In genomic region chr1:124845681-124846080, GRCm38 (mm10) we compare ENCODE assay signal across 10 mouse cellular contexts.
DNase-seq lines count a peak whose midpoint lies in the region; ATAC-seq and TF ChIP-seq lines count a peak whose summit lies in the region.
"Had no signal": no experiment of that assay in that cellular context is flagged by ENCODE, and none has a peak within 500 bp of the region (broad histone marks: within the 10 kb centered on the region; RNA-seq: fewer than 3 reads in every experiment).

No protein-coding gene starts in this region.

- no peaks in the 10 kb centered on the region for H3K9me3 ChIP-seq in midbrain, embryonic 14.5 days (ENCODE audit: control insufficient read depth, low read length)
- H3K9me3 ChIP-seq in midbrain, embryonic 11.5 days (ENCODE audit: control insufficient read depth, low read length), result no peaks in the 10 kb centered on the region
- H3K9me3 ChIP-seq in limb, embryonic 14.5 days (ENCODE audit: control insufficient read depth, low read length), result no peaks in the 10 kb centered on the region

- H3K4me2 ChIP-seq in midbrain, embryonic 14.5 days (ENCODE audit: low read length), result no peak overlapping the region
- no peak overlapping the region for H3K4me2 ChIP-seq in midbrain, embryonic 11.5 days
- H3K4me2 ChIP-seq in limb, embryonic 14.5 days (replicated peaks; ENCODE audit: low read depth, low read length, severe bottlenecking), result no peak overlapping the region

- no peaks in the 10 kb centered on the region for H3K27me3 ChIP-seq in midbrain, embryonic 14.5 days (ENCODE audit: control insufficient read depth, insufficient read depth, low read length)
- no peaks in the 10 kb centered on the region for H3K27me3 ChIP-seq in midbrain, embryonic 11.5 days (ENCODE audit: control insufficient read depth, insufficient read depth, low read length)
- no peaks in the 10 kb centered on the region for H3K27me3 ChIP-seq in limb, embryonic 14.5 days (ENCODE audit: control insufficient read depth, insufficient read depth, low read length)
- H3K27me3 ChIP-seq: CH12.LX had no signal

- H3K36me3 ChIP-seq in midbrain, embryonic 14.5 days (ENCODE audit: control insufficient read depth, insufficient read depth, low read length), result no peaks in the 10 kb centered on the region
- H3K36me3 ChIP-seq in midbrain, embryonic 11.5 days (ENCODE audit: control insufficient read depth, insufficient read depth, low read length), result no peaks in the 10 kb centered on the region
- H3K36me3 ChIP-seq in limb, embryonic 14.5 days (ENCODE audit: control insufficient read depth, insufficient read depth, low read length), result no peaks in the 10 kb centered on the region

- no peak overlapping the region for H3K27ac ChIP-seq in midbrain, embryonic 14.5 days (replicated peaks; ENCODE audit: low read depth, low read length)
- no peak overlapping the region for H3K27ac ChIP-seq in midbrain, embryonic 11.5 days (ENCODE audit: low read depth, low read length)
- H3K27ac ChIP-seq in limb, embryonic 14.5 days (replicated peaks; ENCODE audit: low read depth, low read length), result no peak overlapping the region
- H3K27ac ChIP-seq: liver, embryonic 14.5 days had no signal

- no peak for ATAC-seq in midbrain, embryonic 14.5 days (ENCODE audit: low FRiP score, low TSS enrichment)
- ATAC-seq in midbrain, embryonic 11.5 days (ENCODE audit: low FRiP score), result no peak
- ATAC-seq in limb, embryonic 14.5 days (ENCODE audit: low FRiP score, low read depth), result no peak

- H3K9ac ChIP-seq in midbrain, embryonic 14.5 days (replicated peaks; ENCODE audit: low read length), result no peak overlapping the region
- no peak overlapping the region for H3K9ac ChIP-seq in midbrain, embryonic 11.5 days (ENCODE audit: low read length)
- H3K9ac ChIP-seq in limb, embryonic 14.5 days (ENCODE audit: low read depth, low read length, severe bottlenecking), result no peak overlapping the region
- H3K9ac ChIP-seq: liver, embryonic 14.5 days had no signal

- intact Hi-C loops in gastrocnemius, postnatal 36 days (cut with DNase I), result no loop called here

- DNase-seq in gastrocnemius, postnatal 10 days, result peak; percentile 9
- DNase-seq in gastrocnemius, postnatal 36 days, result no peak
- DNase-seq in midbrain, embryonic 14.5 days, result peak; percentile 8
- no peak for DNase-seq in midbrain, embryonic 11.5 days (ENCODE audit: low spot score, missing footprints)
- DNase-seq in embryo, embryonic 11.5 days (ENCODE audit: low read depth, low spot score), result peak; percentile 52
- peak; percentile 60 for DNase-seq in limb, embryonic 14.5 days (ENCODE audit: low spot score)
- DNase-seq in c-Kit-positive CD71-positive TER-119-positive erythroid progenitor cells, embryonic 14.5 days (ENCODE audit: low spot score), result no peak
- DNase-seq in cerebellum, adult 11-12 months, result no peak

- WGBS in midbrain, embryonic 14.5 days, result 58% methylated on average over 6 of the region's 6 CpGs
- 58% methylated on average over 6 of the region's 6 CpGs for WGBS in midbrain, embryonic 11.5 days
- 54% methylated on average over 6 of the region's 6 CpGs for WGBS in limb, embryonic 14.5 days

- no peak overlapping the region for H3K4me3 ChIP-seq in midbrain, embryonic 14.5 days (replicated peaks; ENCODE audit: low read depth, low read length)
- H3K4me3 ChIP-seq in midbrain, embryonic 11.5 days (ENCODE audit: low read depth, low read length), result no peak overlapping the region
- H3K4me3 ChIP-seq in limb, embryonic 14.5 days (replicated peaks; ENCODE audit: low read length), result no peak overlapping the region

- H3K4me1 ChIP-seq in midbrain, embryonic 14.5 days (ENCODE audit: control insufficient read depth, insufficient read depth, low read length), result no peaks in the 10 kb centered on the region
- H3K4me1 ChIP-seq in midbrain, embryonic 11.5 days (ENCODE audit: control insufficient read depth, insufficient read depth, low read length), result no peaks in the 10 kb centered on the region
- no peaks in the 10 kb centered on the region for H3K4me1 ChIP-seq in limb, embryonic 14.5 days (ENCODE audit: control insufficient read depth, insufficient read depth, low read length)

- no peak for TF ChIP-seq POLR2A in limb, embryonic 14.5 days (IDR thresholded peaks at IDR 0.05; ENCODE audit: borderline replicate concordance, extremely low read depth, insufficient read depth, insufficient read length)

Comparison
In these comparisons a context has a peak if more than half of its experiments do, and no peak if none do; other contexts are left out.
1. DNase-seq: peak in gastrocnemius, postnatal 10 days (single experiment), midbrain, embryonic 14.5 days (single experiment), embryo, embryonic 11.5 days (single experiment) and limb, embryonic 14.5 days (single experiment); none in gastrocnemius, postnatal 36 days (0 of 2), midbrain, embryonic 11.5 days (single experiment), c-Kit-positive CD71-positive TER-119-positive erythroid progenitor cells, embryonic 14.5 days (single experiment) and cerebellum, adult 11-12 months (single experiment).